Mouse (Mus musculus) bone marrow macrophage, adult 2 months (primary cell): ENCODE measurements at regions not wholly inside any gene's neighbourhood (a gene's known extent, or its start where the extent isn't known, plus 50 kb on each side); places are given as distances from the start of the nearest gene placed in this dataset.

Source experiments
- H3K27ac ChIP-seq: 2 replicates; pipeline ENCODE4 v1.5.1; 2012; ENCODE audit warnings: low read depth, low read length; ENCODE audit not compliant: insufficient read depth
- H3K4me1 ChIP-seq: 2 replicates; pipeline ENCODE4 v1.6.1; 2012; ENCODE audit warnings: low read length; ENCODE audit not compliant: control insufficient read depth, insufficient read depth
- H3K4me3 ChIP-seq: 2 replicates; pipeline ENCODE4 v1.5.1; 2012; ENCODE audit warnings: mild to moderate bottlenecking, low read length, moderate library complexity; ENCODE audit not compliant: insufficient read depth
- CTCF ChIP-seq: IDR thresholded peaks from 2 replicates; pipeline ENCODE4 v1.5.1; 2012; ENCODE audit warnings: low read depth, mild to moderate bottlenecking, low read length, moderate library complexity
- POLR2A ChIP-seq: IDR thresholded peaks from 2 replicates; pipeline ENCODE4 v1.6.1; 2012; ENCODE audit warnings: mild to moderate bottlenecking, low read depth, low read length, borderline replicate concordance

DNA sequence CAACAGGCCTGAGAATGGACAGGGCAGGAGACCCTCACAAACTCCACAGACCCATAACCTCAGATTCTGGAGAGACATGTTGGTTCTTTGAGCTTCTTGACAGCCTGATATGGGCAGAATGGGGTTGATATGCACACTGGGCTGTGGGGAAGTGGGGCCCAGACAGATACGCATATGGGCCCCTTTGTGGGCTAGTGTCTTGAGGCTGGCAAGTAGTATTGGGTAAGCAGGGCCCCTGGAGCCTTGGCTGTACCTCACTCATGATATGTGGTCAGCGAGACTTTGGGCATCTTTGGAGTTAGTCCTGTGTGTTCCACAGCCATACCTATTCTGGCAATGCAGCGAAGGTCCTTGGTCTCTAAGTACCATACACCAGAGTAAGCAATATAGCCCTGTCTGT is 119.3 kb downstream of the 1810010D01Rik start:
- no peak for TF ChIP-seq CTCF
- TF ChIP-seq POLR2A, result no peak
- no peak overlapping the region for H3K4me3 ChIP-seq
- H3K4me1 ChIP-seq, result peaks cover 26% of the 10 kb centered on the region
- peak overlapping the region; percentile 66; the same call in 1 of the 2 replicates for H3K27ac ChIP-seq

DNA sequence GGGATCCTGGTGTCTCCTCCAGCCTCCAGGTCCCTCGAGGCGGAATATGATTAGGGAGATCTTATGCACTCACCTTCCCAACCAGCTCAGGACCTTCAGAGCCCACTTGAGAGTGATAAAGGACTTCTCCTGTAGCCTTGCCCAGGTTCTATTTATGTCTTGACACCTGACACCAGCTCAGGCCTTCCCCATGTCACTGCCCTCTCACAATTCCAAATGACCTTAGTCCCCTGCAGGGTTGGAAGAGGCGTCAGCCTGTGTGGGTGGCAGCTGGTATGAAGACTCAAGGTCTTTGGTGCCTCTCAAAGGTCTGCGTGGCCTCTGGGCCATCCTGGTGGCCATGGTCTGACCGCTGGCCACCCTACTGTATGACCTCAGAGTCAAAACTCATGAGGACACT is 120.1 kb downstream of the 1810010D01Rik start:
- Histone ChIP-seq H3K27ac (no peak overlapping the region), H3K4me3 (no peak overlapping the region), H3K4me1 (peaks cover 26% of the 10 kb centered on the region)
- no peak for TF ChIP-seq CTCF
- no peak for TF ChIP-seq POLR2A

- peaks cover 7% of the 10 kb centered on the region for H3K4me1 ChIP-seq
- H3K27ac ChIP-seq, result no peak overlapping the region
- no peak for TF ChIP-seq POLR2A
- TF ChIP-seq CTCF, result no peak
- no peak overlapping the region for H3K4me3 ChIP-seq
Observed at GRCm38 (mm10) chr7:145082917-145083752, 124.8 kb downstream of the 1810010D01Rik start.

DNA sequence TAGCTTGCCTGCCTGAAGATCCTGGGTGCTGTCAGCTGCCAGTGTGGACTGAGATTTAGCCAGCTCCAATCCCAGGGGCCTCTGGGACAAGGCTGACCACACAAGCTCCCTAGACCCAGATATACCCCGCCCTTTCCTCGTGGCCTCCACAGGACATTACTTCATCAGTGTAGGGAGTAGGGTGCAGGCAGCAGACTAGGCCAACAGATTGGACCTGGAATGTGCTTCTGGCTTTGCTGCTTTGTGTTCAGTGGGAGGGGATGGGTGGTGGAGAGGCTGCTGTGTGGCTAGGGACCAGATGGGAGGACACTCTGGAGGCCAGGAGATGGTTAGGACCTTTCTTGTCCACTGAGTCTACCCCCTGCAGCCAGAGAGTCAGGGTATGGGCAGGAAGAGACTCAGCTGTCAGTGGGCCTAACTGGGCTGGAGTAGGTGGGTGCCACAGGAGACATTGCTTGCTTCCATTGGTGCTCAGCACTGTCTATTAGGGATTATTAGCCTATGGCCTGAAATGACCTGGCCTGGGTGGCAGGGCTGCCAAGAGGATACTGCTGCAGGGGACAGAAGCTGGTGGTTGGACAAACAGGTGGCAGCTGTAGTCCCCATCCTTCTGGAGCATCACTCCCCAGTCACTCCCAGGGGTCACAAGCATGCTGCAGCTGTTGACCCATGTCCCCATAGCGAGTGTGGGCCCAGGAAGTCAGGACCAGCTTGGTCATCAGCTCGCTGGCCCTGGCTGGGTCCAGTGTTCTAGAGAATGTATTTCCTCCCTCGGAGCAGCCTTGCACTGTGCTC is 132.5 kb upstream of the Ccnd1 start:
- H3K27ac ChIP-seq, result no peak overlapping the region
- no peak overlapping the region for H3K4me3 ChIP-seq
- peaks cover 11% of the 10 kb centered on the region for H3K4me1 ChIP-seq
- no peak for TF ChIP-seq POLR2A
- TF ChIP-seq CTCF, result no peak

GRCm38 (mm10) chr7:145071533-145071932 is 131.8 kb upstream of the Ccnd1 start:
- TF ChIP-seq POLR2A (no peak), CTCF (no peak)
- Histone ChIP-seq H3K4me3 (no peak overlapping the region), H3K4me1 (peaks cover 11% of the 10 kb centered on the region), H3K27ac (no peak overlapping the region)

DNA sequence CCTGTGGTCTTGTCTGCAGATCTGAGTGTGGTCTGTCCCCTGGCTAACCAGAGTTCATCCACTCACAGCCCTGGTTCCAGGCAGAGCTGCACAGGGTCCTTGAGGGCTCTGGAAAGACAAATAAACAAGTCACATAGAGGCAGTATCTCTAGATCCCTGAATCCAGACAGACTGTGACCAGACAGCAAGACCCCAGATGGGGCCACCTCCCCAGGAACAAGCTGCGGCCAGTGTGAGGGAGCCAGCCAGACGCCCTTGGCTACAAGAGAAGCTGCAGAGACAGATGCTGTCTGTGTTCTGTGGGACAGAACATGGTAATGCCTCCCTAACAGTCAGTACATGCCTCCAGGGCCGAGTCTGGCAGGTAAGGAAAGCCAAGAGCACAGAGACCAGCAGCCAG is 127.6 kb upstream of the Ccnd1 start:
- Histone ChIP-seq H3K4me3 (no peak overlapping the region), H3K27ac (no peak overlapping the region), H3K4me1 (peaks cover 8% of the 10 kb centered on the region)
- TF ChIP-seq POLR2A, result no peak
- no peak for TF ChIP-seq CTCF

GRCm38 (mm10) chr7:145056320-145056719 is 116.6 kb upstream of the Ccnd1 start:
- peaks cover 2% of the 10 kb centered on the region; the same call in 1 of the 2 replicates for H3K4me1 ChIP-seq
- no peak for TF ChIP-seq CTCF
- no peak for TF ChIP-seq POLR2A
- no peak overlapping the region for H3K4me3 ChIP-seq
- no peak overlapping the region for H3K27ac ChIP-seq

DNA sequence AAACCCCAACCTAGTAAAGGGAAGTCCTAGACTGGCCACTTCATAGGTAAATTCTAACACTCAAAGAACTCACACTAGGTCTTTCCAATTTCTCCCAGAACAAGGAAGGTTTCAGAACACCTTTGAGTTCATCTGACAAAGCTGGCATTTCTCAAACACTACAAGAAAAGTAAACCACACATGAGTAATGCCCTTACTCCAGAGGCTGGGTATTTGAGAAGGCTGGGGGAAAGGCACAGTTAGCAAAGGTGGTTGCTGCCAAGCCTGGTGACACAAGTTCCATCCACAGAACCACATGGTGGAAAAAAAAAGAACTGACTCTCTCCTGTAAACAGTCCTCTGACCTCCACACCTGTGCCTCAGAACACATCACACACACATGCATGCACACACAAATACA is 111.9 kb upstream of the Ccnd1 start:
- Histone ChIP-seq H3K27ac (no peak overlapping the region), H3K4me1 (peaks cover 34% of the 10 kb centered on the region), H3K4me3 (no peak overlapping the region)
- TF ChIP-seq CTCF (no peak), POLR2A (no peak)

GRCm38 (mm10) chr7:145050729-145051128 is 111.0 kb upstream of the Ccnd1 start:
- TF ChIP-seq POLR2A, result no peak
- TF ChIP-seq CTCF, result no peak
- Histone ChIP-seq H3K4me1 (peaks cover 34% of the 10 kb centered on the region), H3K4me3 (no peak overlapping the region), H3K27ac (no peak overlapping the region)

DNA sequence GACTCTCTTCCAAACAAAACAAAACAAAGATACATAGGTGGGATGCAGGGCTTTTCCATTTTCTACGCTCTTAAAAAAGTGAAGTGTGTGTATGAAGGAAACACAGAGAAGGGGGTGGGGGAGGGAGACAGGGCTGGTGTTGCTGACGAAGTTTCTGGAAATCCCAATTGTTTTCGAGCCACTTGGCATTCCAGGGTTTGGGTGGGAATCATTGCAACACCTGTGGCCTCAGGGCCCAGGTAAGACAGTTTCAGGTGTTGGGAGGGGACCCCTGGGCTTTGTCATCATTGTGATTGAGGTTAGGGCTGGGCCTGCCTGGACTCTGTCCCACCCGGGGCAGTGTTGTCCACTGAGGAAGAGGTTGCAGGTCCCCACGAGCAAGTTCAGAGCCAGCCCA is 108.8 kb upstream of the Ccnd1 start:
- TF ChIP-seq CTCF (no peak), POLR2A (no peak)
- peaks cover 34% of the 10 kb centered on the region for H3K4me1 ChIP-seq

More for the DNA sequence above, 108.8 kb upstream of the Ccnd1 start:
- no peak overlapping the region for H3K27ac ChIP-seq
- no peak overlapping the region for H3K4me3 ChIP-seq
